34 mouse cellular contexts compared by ENCODE assay signal in the genomic region with DNA sequence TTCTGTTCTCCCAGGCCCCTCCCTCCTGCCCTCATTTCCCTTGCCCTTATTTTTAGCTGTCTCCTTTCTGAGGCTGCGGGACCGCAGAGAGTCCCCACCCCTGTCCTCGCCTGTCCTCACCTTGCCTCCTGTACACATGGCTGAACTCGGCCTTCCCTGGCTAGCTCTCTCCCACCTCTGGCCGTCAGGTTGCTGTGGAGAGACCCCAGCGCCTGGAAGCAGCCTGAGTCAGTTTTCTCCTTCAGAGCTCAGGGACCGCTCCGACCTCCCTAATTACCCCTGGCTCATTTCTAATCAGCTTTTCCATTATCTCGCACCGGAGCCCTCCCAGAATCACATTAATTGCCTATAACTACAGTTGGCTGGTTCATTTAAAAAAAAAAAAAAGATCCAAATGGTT. TPM values are rescaled to one million over a fixed set of nuclear protein-coding genes. Genes with fewer than 3 reads are reported as not detected.
DNase-seq lines count a peak whose midpoint lies in the region; ATAC-seq and TF ChIP-seq lines count a peak whose summit lies in the region.
"Had no signal": no experiment of that assay in that cellular context is flagged by ENCODE, and none has a peak within 500 bp of the region (broad histone marks: within the 10 kb centered on the region; RNA-seq: fewer than 3 reads in every experiment).

No protein-coding gene starts in this region.

- 62% methylated on average over 10 of the region's 10 CpGs for WGBS in hindbrain, embryonic 12.5 days
- 77% methylated on average over 10 of the region's 10 CpGs for WGBS in hindbrain, embryonic 10.5 days
- WGBS in midbrain, postnatal 0 days: 54% methylated on average over 10 of the region's 10 CpGs
- 65% methylated on average over 10 of the region's 10 CpGs for WGBS in midbrain, embryonic 11.5 days
- 41% methylated on average over 10 of the region's 10 CpGs for WGBS in neural tube, embryonic 14.5 days

- peaks cover 6% of the 10 kb centered on the region; the same call in 1 of the 2 replicates for H3K9me3 ChIP-seq in hindbrain, embryonic 12.5 days (replicated peaks)
- H3K9me3 ChIP-seq in hindbrain, embryonic 10.5 days: no peaks in the 10 kb centered on the region
- H3K9me3 ChIP-seq in midbrain, postnatal 0 days (ENCODE audit: low read length): no peaks in the 10 kb centered on the region
- no peaks in the 10 kb centered on the region for H3K9me3 ChIP-seq in midbrain, embryonic 11.5 days (ENCODE audit: control insufficient read depth, low read length)
- H3K9me3 ChIP-seq in neural tube, embryonic 14.5 days (ENCODE audit: control insufficient read depth, low read length): peaks cover 3% of the 10 kb centered on the region; the same call in 1 of the 2 replicates
- H3K9me3 ChIP-seq: embryonic facial prominence, embryonic 12.5 days; G1E; liver, embryonic 15.5 days; midbrain, embryonic 12.5 days had no signal

- ATAC-seq in hindbrain, embryonic 12.5 days (ENCODE audit: low FRiP score): 0 out of 2 replicates have a peak, but pooled peaks have one; percentile 35
- no peak for ATAC-seq in midbrain, postnatal 0 days (ENCODE audit: low FRiP score)
- ATAC-seq in midbrain, embryonic 11.5 days (ENCODE audit: low FRiP score): no peak
- ATAC-seq in neural tube, embryonic 14.5 days (ENCODE audit: low read depth): peak; percentile 54
- no peak for ATAC-seq in activated CD4-positive, CD25-positive, alpha-beta regulatory T cell, adult 4 months
- ATAC-seq: forebrain, embryonic 16.5 days; inflammation-experienced regulatory T-cells, adult 6 months had no signal

- H3K9ac ChIP-seq in hindbrain, embryonic 12.5 days: 0 out of 2 replicates have a peak overlapping the region, but pooled peaks have one; percentile 2
- no peak overlapping the region for H3K9ac ChIP-seq in midbrain, postnatal 0 days (replicated peaks; ENCODE audit: low read length, poor library complexity, severe bottlenecking)
- no peak overlapping the region for H3K9ac ChIP-seq in midbrain, embryonic 11.5 days (ENCODE audit: low read length)
- H3K9ac ChIP-seq in neural tube, embryonic 14.5 days (replicated peaks; ENCODE audit: low read depth, low read length): no peak overlapping the region
- H3K9ac ChIP-seq: embryonic facial prominence, embryonic 12.5 days; liver, embryonic 15.5 days; lung, embryonic 14.5 days; midbrain, embryonic 12.5 days had no signal

- TF ChIP-seq CTCF in midbrain, postnatal 0 days (IDR thresholded peaks at IDR 0.05): no peak

- no peak overlapping the region for H3K27ac ChIP-seq in hindbrain, embryonic 12.5 days
- H3K27ac ChIP-seq in hindbrain, embryonic 10.5 days: no peak overlapping the region
- no peak overlapping the region for H3K27ac ChIP-seq in midbrain, postnatal 0 days (ENCODE audit: low read depth, low read length)
- H3K27ac ChIP-seq in midbrain, embryonic 11.5 days (ENCODE audit: low read depth, low read length): no peak overlapping the region
- H3K27ac ChIP-seq in neural tube, embryonic 14.5 days (ENCODE audit: low read depth, low read length): peak overlapping the region; percentile 39; the same call in 1 of the 2 replicates
- H3K27ac ChIP-seq: embryonic facial prominence, embryonic 12.5 days; gastrocnemius, adult 2 months; layer of hippocampus, adult 2 months; liver, embryonic 15.5 days; midbrain, embryonic 12.5 days; stomach, postnatal 0 days had no signal

- no peaks in the 10 kb centered on the region for H3K36me3 ChIP-seq in hindbrain, embryonic 12.5 days
- H3K36me3 ChIP-seq in hindbrain, embryonic 10.5 days: no peaks in the 10 kb centered on the region
- no peaks in the 10 kb centered on the region for H3K36me3 ChIP-seq in midbrain, postnatal 0 days (ENCODE audit: insufficient read depth, low read length)
- no peaks in the 10 kb centered on the region for H3K36me3 ChIP-seq in midbrain, embryonic 11.5 days (ENCODE audit: control insufficient read depth, insufficient read depth, low read length)
- no peaks in the 10 kb centered on the region for H3K36me3 ChIP-seq in neural tube, embryonic 14.5 days (ENCODE audit: control insufficient read depth, insufficient read depth, low read length)
- H3K36me3 ChIP-seq: embryonic facial prominence, embryonic 12.5 days; G1E; liver, embryonic 15.5 days; midbrain, embryonic 12.5 days had no signal

- H3K4me1 ChIP-seq in hindbrain, embryonic 12.5 days: 0 out of 2 replicates have a peak, but pooled peaks cover 6% of the 10 kb centered on the region
- H3K4me1 ChIP-seq in hindbrain, embryonic 10.5 days (replicated peaks): 0 out of 2 replicates have a peak, but pooled peaks cover 3% of the 10 kb centered on the region
- no peaks in the 10 kb centered on the region for H3K4me1 ChIP-seq in midbrain, postnatal 0 days (ENCODE audit: insufficient read depth, low read length)
- no peaks in the 10 kb centered on the region for H3K4me1 ChIP-seq in midbrain, embryonic 11.5 days (ENCODE audit: control insufficient read depth, insufficient read depth, low read length)
- peaks cover 5% of the 10 kb centered on the region; the same call in 1 of the 2 replicates for H3K4me1 ChIP-seq in neural tube, embryonic 14.5 days (ENCODE audit: control insufficient read depth, insufficient read depth, low read length)
- H3K4me1 ChIP-seq: embryonic facial prominence, embryonic 12.5 days; liver, embryonic 15.5 days had no signal

- no peak overlapping the region for H3K4me2 ChIP-seq in hindbrain, embryonic 12.5 days (replicated peaks)
- H3K4me2 ChIP-seq in midbrain, postnatal 0 days (ENCODE audit: low read depth, low read length, poor library complexity, severe bottlenecking): no peak overlapping the region
- H3K4me2 ChIP-seq in midbrain, embryonic 11.5 days: no peak overlapping the region
- no peak overlapping the region for H3K4me2 ChIP-seq in neural tube, embryonic 14.5 days (ENCODE audit: low read depth, low read length)
- H3K4me2 ChIP-seq: embryonic facial prominence, embryonic 12.5 days; heart, embryonic 11.5 days; liver, embryonic 15.5 days; lung, embryonic 14.5 days; midbrain, embryonic 12.5 days had no signal

- H3K27me3 ChIP-seq in hindbrain, embryonic 12.5 days: no peaks in the 10 kb centered on the region
- 0 out of 2 replicates have a peak, but pooled peaks cover 3% of the 10 kb centered on the region for H3K27me3 ChIP-seq in hindbrain, embryonic 10.5 days (ENCODE audit: insufficient read depth, poor library complexity, severe bottlenecking)
- H3K27me3 ChIP-seq in midbrain, postnatal 0 days (ENCODE audit: insufficient read depth, low read length): no peaks in the 10 kb centered on the region
- no peaks in the 10 kb centered on the region for H3K27me3 ChIP-seq in midbrain, embryonic 11.5 days (ENCODE audit: control insufficient read depth, insufficient read depth, low read length)
- no peaks in the 10 kb centered on the region for H3K27me3 ChIP-seq in neural tube, embryonic 14.5 days (ENCODE audit: control insufficient read depth, insufficient read depth, low read length)
- H3K27me3 ChIP-seq: embryonic facial prominence, embryonic 12.5 days; midbrain, embryonic 12.5 days had no signal

- DNase-seq in hindbrain, embryonic 10.5 days (ENCODE audit: low spot score): no peak
- peak; percentile 50 for DNase-seq in midbrain, postnatal 0 days (ENCODE audit: low spot score)
- DNase-seq in midbrain, embryonic 11.5 days (ENCODE audit: low spot score, missing footprints): no peak
- DNase-seq in layer of hippocampus, adult 18-20 months (ENCODE audit: low spot score in 2 of 2): no peak
- DNase-seq: adrenal gland, postnatal 10 days; cerebellum, adult 11-12 months; cerebellum, adult 9-11 months; embryo, embryonic 11 days; gastrocnemius, adult 2 months; gastrocnemius, postnatal 36 days; heart, adult 18-20 months; heart, postnatal 36 days; kidney, adult 11 months; kidney, postnatal 25 days; lung, embryonic 14.5 days; right cerebral cortex, postnatal 4 days; thymus, adult 18-20 months; thymus, postnatal 25 days had no signal

- no peak overlapping the region for H3K4me3 ChIP-seq in hindbrain, embryonic 12.5 days
- no peak overlapping the region for H3K4me3 ChIP-seq in hindbrain, embryonic 10.5 days
- no peak overlapping the region for H3K4me3 ChIP-seq in midbrain, postnatal 0 days (ENCODE audit: low read depth, low read length)
- no peak overlapping the region for H3K4me3 ChIP-seq in midbrain, embryonic 11.5 days (ENCODE audit: low read depth, low read length)
- no peak overlapping the region for H3K4me3 ChIP-seq in neural tube, embryonic 14.5 days (ENCODE audit: low read depth, low read length)
- H3K4me3 ChIP-seq: embryonic facial prominence, embryonic 12.5 days; gastrocnemius, adult 2 months; layer of hippocampus, adult 2 months; liver, embryonic 15.5 days; midbrain, embryonic 12.5 days; myocyte had no signal

RNA-seq across cellular contexts. Expression of a gene that starts 27.9 kb away (rescaled TPM):
- not detected in 2 replicates for polyA plus RNA-seq in hindbrain, embryonic 12.5 days (2016; fragmentation: Nextera tagmentation; extraction: Ambion mirVana)
- 0.14 TPM in 1 of 2 replicates, not detected in the other for polyA plus RNA-seq in hindbrain, embryonic 10.5 days (2016; fragmentation: Nextera tagmentation; extraction: Ambion mirVana)
- total RNA-seq in midbrain, postnatal 0 days (2014; rRNA removed): 0.19 and 0.55 TPM in 2 replicates
- 0.10 and 0.15 TPM in 2 replicates for polyA plus RNA-seq in midbrain, postnatal 0 days (2015; fragmentation: Nextera tagmentation; extraction: Ambion mirVana)
- polyA plus RNA-seq in midbrain, embryonic 11.5 days (2014; fragmentation: Nextera tagmentation; extraction: Ambion mirVana): not detected in 2 replicates
- polyA plus RNA-seq in neural tube, embryonic 14.5 days (2014; fragmentation: Nextera tagmentation; extraction: Ambion mirVana): 0.13 and 0.22 TPM in 2 replicates
- total RNA-seq in layer of hippocampus, adult 18-20 months (2021): 1 to 10 TPM in 1 of 2 experiments, under 1 TPM in 1; 0.94 to 1.2 TPM
- under 1 TPM in 1 of 2 experiments, not detected in 1; 0.30 TPM for polyA plus RNA-seq in activated CD4-positive, CD25-positive, alpha-beta regulatory T cell, adult 4 months (2017; shearing (Covaris generic))
- polyA plus RNA-seq: forebrain, embryonic 16.5 days; heart, embryonic 11.5 days; heart, embryonic 16.5 days; inflammation-experienced regulatory T-cells, adult 6 months; kidney, embryonic 14.5 days; limb, embryonic 11.5 days; liver, embryonic 15.5 days; lung, embryonic 14.5 days; stomach, postnatal 0 days had no signal

RNA-seq across cellular contexts. Expression of a gene that starts 49.4 kb away (rescaled TPM):
- 114 and 115 TPM in 2 replicates for polyA plus RNA-seq in hindbrain, embryonic 12.5 days (2016; fragmentation: Nextera tagmentation; extraction: Ambion mirVana)
- 131 and 143 TPM in 2 replicates for polyA plus RNA-seq in hindbrain, embryonic 10.5 days (2016; fragmentation: Nextera tagmentation; extraction: Ambion mirVana)
- total RNA-seq in midbrain, postnatal 0 days (2014; rRNA removed): 61.4 and 75.8 TPM in 2 replicates
- 123 and 129 TPM in 2 replicates for polyA plus RNA-seq in midbrain, postnatal 0 days (2015; fragmentation: Nextera tagmentation; extraction: Ambion mirVana)
- polyA plus RNA-seq in midbrain, embryonic 11.5 days (2014; fragmentation: Nextera tagmentation; extraction: Ambion mirVana): 129 and 144 TPM in 2 replicates
- 98.4 and 114 TPM in 2 replicates for polyA plus RNA-seq in neural tube, embryonic 14.5 days (2014; fragmentation: Nextera tagmentation; extraction: Ambion mirVana)
- total RNA-seq in layer of hippocampus, adult 18-20 months (2021): 10 to 100 TPM; 77.4 to 80.8 TPM
- polyA plus RNA-seq in activated CD4-positive, CD25-positive, alpha-beta regulatory T cell, adult 4 months (2017; shearing (Covaris generic)): 100 to 1,000 TPM in 1 of 2 experiments, 10 to 100 TPM in 1; 72.3 to 103 TPM

Comparison
In these comparisons a context has a peak if more than half of its experiments do, and no peak if none do; other contexts are left out.
1. ATAC-seq: peak in hindbrain, embryonic 12.5 days (single experiment) and neural tube, embryonic 14.5 days (single experiment); none in midbrain, postnatal 0 days (single experiment), midbrain, embryonic 11.5 days (single experiment) and activated CD4-positive, CD25-positive, alpha-beta regulatory T cell, adult 4 months (single experiment).